Mouse (Mus musculus) stomach, postnatal 0 days (tissue): ENCODE measurements around the gene Grm7. TPM values are rescaled to one million over a fixed set of nuclear protein-coding genes. Genes with fewer than 3 reads are reported as not detected.

Experiments used
- ATAC-seq: fragments of 200-750 bp; cut with Nextera tagmentation; 2 replicates; pipeline ENCODE4 v1.8.0; 2017; ENCODE audit not compliant: low FRiP score, low TSS enrichment
- DNase-seq: peaks from one replicate; pipeline ENCODE4 v3.0.0-alpha.2; 2016; ENCODE audit warnings: low spot score
- H3K27ac ChIP-seq: fragments of 300-500 bp; sonication (generic); replicated peaks from 2 replicates; pipeline ENCODE4 v1.5.1; 2014; ENCODE audit warnings: mild to moderate bottlenecking, control low read depth
- H3K27me3 ChIP-seq: fragments of 300-500 bp; sonication (generic); 2 replicates; pipeline ENCODE4 v1.6.1; 2014; ENCODE audit warnings: low read length; ENCODE audit not compliant: control insufficient read depth, insufficient read depth
- H3K36me3 ChIP-seq: fragments of 300-500 bp; sonication (generic); 2 replicates; pipeline ENCODE4 v1.6.1; 2014; ENCODE audit warnings: low read length, mixed read lengths; ENCODE audit not compliant: control insufficient read depth, insufficient read depth
- H3K4me1 ChIP-seq: fragments of 300-500 bp; sonication (generic); replicated peaks from 2 replicates; pipeline ENCODE4 v1.6.1; 2014; ENCODE audit warnings: antibody characterized with exemption; ENCODE audit not compliant: control insufficient read depth, insufficient read depth
- H3K4me2 ChIP-seq: fragments of 300-500 bp; sonication (generic); replicated peaks from 2 replicates; pipeline ENCODE4 v1.6.1; 2014; ENCODE audit warnings: low read depth, mild to moderate bottlenecking, control low read depth, moderate library complexity
- H3K4me3 ChIP-seq: fragments of 300-500 bp; sonication (generic); 2 replicates; pipeline ENCODE4 v1.5.1; 2014; ENCODE audit warnings: low read depth, low read length, control low read depth
- H3K9ac ChIP-seq: fragments of 300-500 bp; sonication (generic); 2 replicates; pipeline ENCODE4 v1.6.1; 2014; ENCODE audit warnings: mild to moderate bottlenecking, low read length, control low read depth, mixed read lengths
- H3K9me3 ChIP-seq: fragments of 300-500 bp; sonication (generic); 2 replicates; pipeline ENCODE4 v1.6.1; 2016; ENCODE audit warnings: low read length; ENCODE audit not compliant: control insufficient read depth
- CTCF ChIP-seq: IDR thresholded peaks from 2 replicates; pipeline ENCODE4 v1.5.1; 2016; ENCODE audit warnings: antibody characterized with exemption, low read depth, mild to moderate bottlenecking, moderate library complexity
- EP300 ChIP-seq: optimal IDR thresholded peaks from 2 replicates; pipeline ENCODE3; 2016; ENCODE audit warnings: antibody characterized with exemption
- WGBS: fragments of 180-500 bp; shearing (Covaris S2); extraction: QIAGEN DNeasy Blood & Tissue Kit; methylation state at CpG from one replicate; pipeline ENCODE4 v1.1.7; 2014; 5-methylcytosine and 5-hydroxymethylcytosine counted together
- polyA plus RNA-seq: library from polyadenylated mRNA; unstranded; fragments of >200 nt; fragmentation: Nextera tagmentation; extraction: Ambion mirVana; gene quantifications from 2 replicates; pipeline ENCODE4 v1.2.1, GENCODE M21; 2015

Grm7 gene
- polyA plus RNA-seq, 1 experiment from 2014 or later = 0.57 TPM

GRCm38 (mm10) chr6:111559459-111559858 lies 914.1 kb downstream of the Grm7 start:
- H3K4me1 ChIP-seq = no peaks in the 10 kb centered on the region
- ATAC-seq (no peak), DNase-seq (no peak)
- TF ChIP-seq CTCF = peak; percentile 39
- TF ChIP-seq EP300 = no peak
- no peak overlapping the region for H3K27ac ChIP-seq
- H3K9ac ChIP-seq = no peak overlapping the region
- no peaks in the 10 kb centered on the region for H3K9me3 ChIP-seq
- no peaks in the 10 kb centered on the region for H3K36me3 ChIP-seq
- no peak overlapping the region for H3K4me2 ChIP-seq
- 61% methylated on average over 3 of the region's 3 CpGs for WGBS
- no peaks in the 10 kb centered on the region for H3K27me3 ChIP-seq
- no peak overlapping the region for H3K4me3 ChIP-seq

- no peaks in the 10 kb centered on the region for H3K4me1 ChIP-seq
- WGBS = 72% methylated on average over 7 of the region's 7 CpGs
- no peak for DNase-seq
- no peak overlapping the region for H3K9ac ChIP-seq
- no peaks in the 10 kb centered on the region for H3K9me3 ChIP-seq
- no peak overlapping the region for H3K4me2 ChIP-seq
- H3K4me3 ChIP-seq = no peak overlapping the region
- ATAC-seq = no peak
- H3K27ac ChIP-seq = no peak overlapping the region
- no peaks in the 10 kb centered on the region for H3K27me3 ChIP-seq
- TF ChIP-seq EP300 = no peak
- no peak for TF ChIP-seq CTCF
- no peaks in the 10 kb centered on the region for H3K36me3 ChIP-seq
Observed at GRCm38 (mm10) chr6:111561347-111561746, 916.0 kb downstream of the Grm7 start.

- Histone ChIP-seq H3K27ac (no peak overlapping the region), H3K9me3 (no peaks in the 10 kb centered on the region), H3K27me3 (no peaks in the 10 kb centered on the region), H3K4me3 (no peak overlapping the region), H3K36me3 (no peaks in the 10 kb centered on the region), H3K4me2 (no peak overlapping the region), H3K4me1 (no peaks in the 10 kb centered on the region), H3K9ac (no peak overlapping the region)
- DNase-seq (no peak), ATAC-seq (no peak)
- WGBS = 71% methylated on average over 4 of the region's 4 CpGs
- TF ChIP-seq CTCF (no peak), EP300 (no peak)
Observed at GRCm38 (mm10) chr6:111571471-111572088, 926.2 kb downstream of the Grm7 start.

GRCm38 (mm10) chr6:111584851-111585250 lies 939.5 kb downstream of the Grm7 start:
- Histone ChIP-seq H3K27ac (no peak overlapping the region), H3K4me2 (no peak overlapping the region), H3K4me3 (no peak overlapping the region), H3K36me3 (no peaks in the 10 kb centered on the region), H3K9me3 (no peaks in the 10 kb centered on the region), H3K27me3 (no peaks in the 10 kb centered on the region), H3K9ac (no peak overlapping the region), H3K4me1 (no peaks in the 10 kb centered on the region)
- 43% methylated on average over 2 of the region's 2 CpGs for WGBS
- ATAC-seq (peak; percentile 74; the same call in 1 of the 2 replicates), DNase-seq (peak; percentile 16)
- TF ChIP-seq CTCF (no peak), EP300 (no peak)

GRCm38 (mm10) chr6:111587572-111587971 lies 942.2 kb downstream of the Grm7 start:
- Histone ChIP-seq H3K9me3 (no peaks in the 10 kb centered on the region), H3K9ac (no peak overlapping the region), H3K36me3 (no peaks in the 10 kb centered on the region), H3K4me1 (no peaks in the 10 kb centered on the region), H3K4me3 (no peak overlapping the region), H3K4me2 (no peak overlapping the region), H3K27me3 (no peaks in the 10 kb centered on the region), H3K27ac (no peak overlapping the region)
- 44% methylated on average over 3 of the region's 3 CpGs for WGBS
- no peak for DNase-seq
- TF ChIP-seq EP300 (no peak), CTCF (no peak)
- no peak for ATAC-seq

GRCm38 (mm10) chr6:111601892-111602654 lies 956.7 kb downstream of the Grm7 start:
- TF ChIP-seq CTCF (no peak), EP300 (no peak)
- Histone ChIP-seq H3K4me2 (no peak overlapping the region), H3K36me3 (no peaks in the 10 kb centered on the region), H3K4me3 (no peak overlapping the region), H3K9me3 (no peaks in the 10 kb centered on the region), H3K27me3 (no peaks in the 10 kb centered on the region), H3K9ac (no peak overlapping the region), H3K27ac (no peak overlapping the region), H3K4me1 (no peaks in the 10 kb centered on the region)
- 71% methylated on average over 4 of the region's 4 CpGs for WGBS
- ATAC-seq (no peak), DNase-seq (no peak)
